Mouse (Mus musculus) hindbrain, embryonic 11.5 days (tissue): ENCODE results near the gene Krt24. TPM values are rescaled to one million over a fixed set of nuclear protein-coding genes. Genes with fewer than 3 reads are reported as not detected.
A peak's percentile ranks its signal among the peaks of the same experiment; 100 is the strongest.

Experiments
- ATAC-seq: fragments of 200-750 bp; cut with Nextera tagmentation; 2 replicates; pipeline ENCODE4 v1.8.0; 2017; ENCODE audit warnings: mild to moderate bottlenecking, moderate TSS enrichment, moderate library complexity; ENCODE audit not compliant: low FRiP score
- DNase-seq: peaks from one replicate; pipeline ENCODE4 v3.0.0-alpha.2; 2015; ENCODE audit warnings: low spot score
- H3K27ac ChIP-seq: fragments of 300-500 bp; sonication (generic); 2 replicates; pipeline ENCODE4 v1.5.1; 2014; ENCODE audit warnings: mild to moderate bottlenecking, low read depth, low read length
- H3K27me3 ChIP-seq: fragments of 300-500 bp; sonication (generic); 2 replicates; pipeline ENCODE4 v1.6.1; 2014; ENCODE audit warnings: mild to moderate bottlenecking, low read length, moderate library complexity, mixed read lengths; ENCODE audit not compliant: control insufficient read depth, insufficient read depth
- H3K36me3 ChIP-seq: fragments of 300-500 bp; sonication (generic); 2 replicates; pipeline ENCODE4 v1.6.1; 2014; ENCODE audit warnings: mild to moderate bottlenecking, low read length, moderate library complexity, mixed read lengths; ENCODE audit not compliant: control insufficient read depth, insufficient read depth
- H3K4me1 ChIP-seq: fragments of 300-500 bp; sonication (generic); replicated peaks from 2 replicates; pipeline ENCODE4 v1.6.1; 2014; ENCODE audit warnings: low read length, mixed read lengths; ENCODE audit not compliant: control insufficient read depth, insufficient read depth
- H3K4me2 ChIP-seq: fragments of 300-500 bp; sonication (generic); replicated peaks from 2 replicates; pipeline ENCODE4 v1.6.1; 2014; ENCODE audit warnings: mild to moderate bottlenecking, low read depth, low read length
- H3K4me3 ChIP-seq: fragments of 300-500 bp; sonication (generic); 2 replicates; pipeline ENCODE4 v1.5.1; 2014; ENCODE audit warnings: low read depth, low read length
- H3K9ac ChIP-seq: fragments of 300-500 bp; sonication (generic); 2 replicates; pipeline ENCODE4 v1.6.1; 2014; ENCODE audit warnings: low read depth, low read length
- H3K9me3 ChIP-seq: fragments of 300-500 bp; sonication (generic); 2 replicates; pipeline ENCODE4 v1.6.1; 2016; ENCODE audit warnings: low read length; ENCODE audit not compliant: control insufficient read depth
- WGBS: fragments of 180-500 bp; shearing (Covaris S2); extraction: QIAGEN DNeasy Blood & Tissue Kit; methylation state at CpG from one replicate; pipeline ENCODE4 v1.1.7; 2014; 5-methylcytosine and 5-hydroxymethylcytosine counted together
- polyA plus RNA-seq: library from polyadenylated mRNA; unstranded; fragments of >200 nt; fragmentation: Nextera tagmentation; extraction: Ambion mirVana; gene quantifications from 2 replicates; pipeline ENCODE4 v1.2.1, GENCODE M21; 2014

Gene Krt24
- 0.10 TPM in 1 of 2 replicates, not detected in the other for polyA plus RNA-seq

DNA sequence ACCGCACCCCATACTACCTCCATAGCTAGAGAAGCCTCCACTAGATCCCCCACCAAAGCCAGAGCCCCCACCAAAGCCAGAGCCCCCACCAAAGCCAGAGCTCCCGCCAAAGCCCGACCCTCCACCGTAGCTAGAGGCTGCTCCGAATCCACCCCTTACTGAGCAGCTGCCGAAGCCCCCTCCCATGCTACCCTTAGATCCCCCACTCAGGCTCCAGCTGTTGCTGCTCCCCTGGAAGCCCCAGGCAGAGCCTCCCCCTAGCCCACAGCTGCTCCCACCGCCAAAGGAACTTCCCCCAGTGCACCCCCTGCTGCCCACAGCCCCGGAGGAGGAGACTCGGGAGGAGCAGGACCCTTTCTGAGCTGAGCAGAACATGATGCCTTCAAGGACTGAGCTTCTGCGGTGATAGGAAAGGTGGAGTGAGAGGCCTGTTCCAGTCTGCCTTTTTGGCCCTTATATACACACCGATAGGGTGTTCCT is at the start of gene Krt24:
Krt24 (minus strand) TSS at position 430 of the 480 bp plus-strand sequence.
- Histone ChIP-seq H3K9ac (no peak within 1 kb of the TSS), H3K36me3 (no peaks in the 10 kb centered on the region), H3K27ac (no peak within 1 kb of the TSS), H3K4me3 (no peak within 1 kb of the TSS), H3K9me3 (no peaks in the 10 kb centered on the region), H3K27me3 (no peaks in the 10 kb centered on the region), H3K4me1 (peaks cover 3% of the 10 kb centered on the region; the same call in 1 of the 2 replicates), H3K4me2 (no peak within 1 kb of the TSS)
- no peak for DNase-seq
- 44% methylated on average over 11 of the region's 11 CpGs for WGBS
- ATAC-seq: no peak

DNA sequence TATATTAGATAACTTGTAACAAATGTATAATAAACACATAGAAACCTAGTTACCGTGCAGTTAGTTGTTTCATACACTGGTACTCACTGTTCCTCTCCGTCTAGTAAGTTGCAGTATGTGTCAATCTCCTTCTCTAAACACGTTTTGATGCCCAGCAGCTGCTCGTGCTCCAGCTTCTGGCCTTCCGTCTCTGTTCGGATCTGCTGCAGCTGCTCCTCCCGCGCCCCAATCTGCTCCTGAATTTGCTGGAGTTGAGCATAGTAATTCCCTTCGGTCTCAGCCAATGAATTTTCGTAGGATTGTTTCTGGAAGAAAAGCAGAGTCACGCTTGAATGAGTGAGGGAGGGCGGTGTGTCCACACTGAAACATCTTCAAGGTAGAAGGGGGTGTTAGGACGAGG is 48.4 kb upstream of the Krt24 start:
- 70% methylated on average over 13 of the region's 13 CpGs for WGBS
- Histone ChIP-seq H3K9me3 (no peaks in the 10 kb centered on the region), H3K4me1 (no peaks in the 10 kb centered on the region), H3K27me3 (no peaks in the 10 kb centered on the region), H3K4me3 (no peak overlapping the region), H3K4me2 (no peak overlapping the region), H3K9ac (no peak overlapping the region), H3K36me3 (no peaks in the 10 kb centered on the region), H3K27ac (no peak overlapping the region)
- DNase-seq (no peak), ATAC-seq (no peak)

DNA sequence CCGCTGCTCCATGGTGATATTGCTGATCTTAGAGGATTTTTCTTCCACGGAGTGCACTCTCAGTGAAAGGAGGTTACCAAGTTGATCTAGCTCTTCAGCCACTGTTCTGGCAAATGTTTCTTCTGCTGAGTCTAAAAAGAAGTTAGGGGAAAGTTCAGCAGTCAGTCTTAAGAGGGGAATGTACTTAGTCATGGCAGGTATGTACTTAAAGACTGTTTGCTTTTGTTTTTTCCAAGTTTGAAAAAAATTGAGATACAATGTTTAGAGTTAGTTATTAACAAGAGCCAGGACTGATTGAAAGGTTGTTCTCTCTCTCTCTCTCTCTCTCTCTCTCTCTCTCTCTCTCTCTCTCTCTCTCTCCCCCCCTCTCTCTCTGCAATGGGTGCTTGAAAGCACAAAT is 44.6 kb upstream of the Krt24 start:
- WGBS: 74% methylated on average over 2 of the region's 2 CpGs

DNA sequence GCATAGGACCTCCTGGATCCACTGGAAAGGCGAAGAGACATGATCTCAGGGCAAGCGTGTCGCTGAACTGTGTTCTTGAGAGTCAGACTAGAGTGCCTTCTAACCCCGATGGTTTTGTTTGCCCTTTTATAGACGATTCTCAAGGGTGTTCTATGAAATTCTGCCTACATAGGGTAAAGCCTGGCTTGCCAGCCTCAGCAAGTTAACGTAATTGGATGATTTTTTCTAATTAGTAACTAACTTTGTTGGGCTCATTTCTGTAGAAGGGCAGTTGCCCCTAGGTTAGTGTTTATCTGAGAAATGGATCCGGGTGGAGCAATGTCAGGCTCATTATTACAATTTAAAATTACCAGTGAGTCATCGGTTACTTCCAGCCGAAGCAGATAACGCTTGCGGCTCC is 37.8 kb upstream of the Krt24 start, which contains the start of gene Krt25:
Krt25 (minus strand) TSS at position 101 of the 400 bp plus-strand sequence.
- Histone ChIP-seq H3K4me1 (no peaks in the 10 kb centered on the region), H3K4me3 (no peak within 1 kb of the TSS), H3K4me2 (no peak within 1 kb of the TSS), H3K27ac (no peak within 1 kb of the TSS), H3K9ac (no peak within 1 kb of the TSS), H3K9me3 (no peaks in the 10 kb centered on the region), H3K27me3 (no peaks in the 10 kb centered on the region), H3K36me3 (no peaks in the 10 kb centered on the region)
- WGBS: 90% methylated on average over 11 of the region's 11 CpGs
- DNase-seq: no peak
- ATAC-seq: no peak

More for the DNA sequence above, 44.6 kb upstream of the Krt24 start:
- Histone ChIP-seq H3K36me3 (no peaks in the 10 kb centered on the region), H3K27me3 (no peaks in the 10 kb centered on the region), H3K4me1 (no peaks in the 10 kb centered on the region), H3K4me2 (no peak overlapping the region), H3K9ac (no peak overlapping the region), H3K9me3 (no peaks in the 10 kb centered on the region), H3K4me3 (no peak overlapping the region), H3K27ac (no peak overlapping the region)
- DNase-seq (no peak), ATAC-seq (no peak)

DNA sequence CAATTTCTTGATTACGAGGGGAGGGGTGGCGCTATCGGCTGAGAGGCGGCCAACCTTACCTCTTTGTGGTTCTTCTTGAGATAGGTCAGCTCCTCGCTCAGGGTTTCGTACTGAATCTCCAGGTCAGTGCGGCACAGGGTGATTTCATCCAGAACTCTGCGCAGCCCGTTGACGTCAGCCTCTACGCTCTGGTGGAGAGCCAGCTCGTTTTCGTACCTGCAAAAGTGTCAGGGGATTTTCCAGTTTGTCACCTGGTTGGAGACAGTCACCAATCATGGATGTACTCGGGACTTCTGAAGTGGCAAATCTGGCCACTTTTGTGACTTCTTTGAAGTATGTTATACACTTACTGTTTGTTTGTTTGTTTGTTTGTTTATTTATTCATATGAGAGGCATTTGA is 36.0 kb upstream of the Krt24 start:
- ATAC-seq: no peak
- no peak for DNase-seq
- Histone ChIP-seq H3K4me3 (no peak overlapping the region), H3K36me3 (no peaks in the 10 kb centered on the region), H3K27ac (no peak overlapping the region), H3K4me2 (no peak overlapping the region), H3K4me1 (no peaks in the 10 kb centered on the region), H3K27me3 (no peaks in the 10 kb centered on the region), H3K9ac (no peak overlapping the region), H3K9me3 (no peaks in the 10 kb centered on the region)
- 92% methylated on average over 14 of the region's 14 CpGs for WGBS

DNA sequence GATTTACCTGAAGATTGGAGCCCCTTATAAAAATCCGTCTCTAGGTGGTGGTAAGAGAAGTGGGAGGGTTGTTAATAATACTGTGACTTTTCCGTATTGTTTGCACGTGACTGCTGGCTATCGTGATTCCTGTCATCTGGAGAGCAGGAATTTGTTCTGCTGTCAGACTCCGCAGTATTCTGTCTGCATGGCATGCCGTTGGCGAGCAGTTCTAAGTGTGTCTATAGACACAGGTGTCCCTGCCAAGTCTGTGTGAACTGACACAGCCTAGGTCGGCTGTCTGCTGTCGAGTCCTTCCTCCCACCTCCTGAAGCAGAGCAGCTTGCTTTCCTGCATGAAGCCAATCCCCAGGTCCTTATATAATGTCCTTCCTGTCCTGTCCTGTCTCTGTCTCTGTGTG is 34.1 kb upstream of the Krt24 start:
- Histone ChIP-seq H3K4me1 (no peaks in the 10 kb centered on the region), H3K27ac (no peak overlapping the region), H3K9ac (no peak overlapping the region), H3K9me3 (no peaks in the 10 kb centered on the region), H3K4me2 (no peak overlapping the region), H3K36me3 (no peaks in the 10 kb centered on the region), H3K27me3 (no peaks in the 10 kb centered on the region), H3K4me3 (no peak overlapping the region)
- ATAC-seq: no peak
- DNase-seq: no peak
- 81% methylated on average over 9 of the region's 9 CpGs for WGBS

DNA sequence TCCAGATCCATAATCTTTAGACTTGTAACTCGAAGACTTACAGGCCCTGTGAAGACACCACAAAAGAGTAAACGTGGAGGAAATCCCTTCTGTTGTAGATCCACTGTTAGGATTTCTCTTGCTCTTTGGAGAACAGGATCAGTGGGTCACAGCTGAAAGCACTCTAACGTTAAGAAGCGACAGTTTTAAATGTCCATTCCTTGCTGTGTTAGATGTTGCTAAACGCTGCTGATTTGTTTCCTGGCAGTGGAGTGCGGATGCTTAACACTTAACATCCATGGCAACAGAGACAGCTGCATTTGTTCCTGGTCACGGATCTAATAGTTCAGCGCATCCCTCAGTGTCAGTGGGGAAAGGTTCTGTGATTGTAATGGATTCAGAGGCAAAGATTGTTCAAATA is 31.5 kb upstream of the Krt24 start:
- ATAC-seq (no peak), DNase-seq (no peak)
- no peak overlapping the region for H3K4me2 ChIP-seq
- no peak overlapping the region for H3K9ac ChIP-seq
- H3K27me3 ChIP-seq: no peaks in the 10 kb centered on the region
- no peak overlapping the region for H3K4me3 ChIP-seq
- H3K27ac ChIP-seq: no peak overlapping the region
- 60% methylated on average over 8 of the region's 8 CpGs for WGBS
- H3K4me1 ChIP-seq: no peaks in the 10 kb centered on the region
- H3K36me3 ChIP-seq: no peaks in the 10 kb centered on the region
- H3K9me3 ChIP-seq: no peaks in the 10 kb centered on the region

DNA sequence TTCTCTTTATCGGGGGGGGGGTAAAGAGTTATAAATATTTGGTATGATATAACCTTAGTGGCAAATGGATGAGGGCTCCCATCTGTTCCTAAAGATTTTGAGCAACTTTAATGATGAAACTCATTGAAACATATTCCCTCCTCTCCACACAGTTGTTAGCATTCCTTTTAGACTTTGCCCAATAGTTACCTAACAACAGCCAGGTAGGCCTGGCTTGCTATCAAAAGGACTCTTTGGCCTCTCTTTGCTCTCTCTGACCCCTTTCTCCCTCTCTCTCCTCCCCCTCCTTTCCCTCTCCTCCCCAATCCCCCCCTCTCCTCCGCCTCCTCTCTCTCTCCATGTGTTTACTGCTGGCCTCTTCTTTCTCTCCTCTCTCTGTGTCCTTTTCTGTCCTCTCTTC is 29.5 kb upstream of the Krt24 start:
- H3K4me1 ChIP-seq: no peaks in the 10 kb centered on the region
- no peaks in the 10 kb centered on the region for H3K27me3 ChIP-seq
- no peak overlapping the region for H3K9ac ChIP-seq
- no peaks in the 10 kb centered on the region for H3K9me3 ChIP-seq
- DNase-seq (no peak), ATAC-seq (no peak)
- no peak overlapping the region for H3K4me3 ChIP-seq
- no peak overlapping the region for H3K27ac ChIP-seq
- no peaks in the 10 kb centered on the region for H3K36me3 ChIP-seq
- 80% methylated on average over 2 of the region's 2 CpGs for WGBS
- H3K4me2 ChIP-seq: no peak overlapping the region

DNA sequence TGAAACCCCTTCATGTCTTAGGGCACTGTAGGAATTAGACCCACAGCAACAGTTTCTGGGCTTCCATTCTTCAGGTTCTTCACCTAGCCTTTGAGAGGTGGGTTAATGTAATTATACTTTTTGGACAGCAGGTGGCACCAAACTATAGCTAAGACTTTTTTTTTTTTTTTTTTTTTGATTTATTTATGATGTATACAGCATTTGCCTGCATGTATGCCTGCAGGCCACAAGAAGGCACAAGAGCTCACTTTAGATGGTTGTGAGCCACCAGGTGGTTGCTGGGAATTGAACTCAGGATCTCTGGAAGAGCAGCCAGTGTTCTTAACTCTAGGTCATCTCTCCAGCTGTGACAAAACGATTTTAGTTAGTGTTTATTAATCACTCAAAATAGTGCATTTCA is 25.8 kb upstream of the Krt24 start:
- no peak overlapping the region for H3K4me3 ChIP-seq
- no peaks in the 10 kb centered on the region for H3K27me3 ChIP-seq
- H3K9ac ChIP-seq: no peak overlapping the region
- no peaks in the 10 kb centered on the region for H3K9me3 ChIP-seq
- ATAC-seq (no peak), DNase-seq (peak; percentile 62)
- H3K4me2 ChIP-seq: no peak overlapping the region
- H3K27ac ChIP-seq: no peak overlapping the region
- no peaks in the 10 kb centered on the region for H3K36me3 ChIP-seq
- H3K4me1 ChIP-seq: no peaks in the 10 kb centered on the region
- WGBS: 96% methylated on average over 1 of the region's 1 CpGs
